Mouse (Mus musculus) neural tube, embryonic 11.5 days (tissue): ENCODE results near the gene Krtap27-1. TPM values are rescaled to one million over a fixed set of nuclear protein-coding genes. Genes with fewer than 3 reads are reported as not detected.

Source experiments
- ATAC-seq: fragments of 200-750 bp; cut with Nextera tagmentation; 2 replicates; pipeline ENCODE4 v1.8.0; 2017; ENCODE audit warnings: moderate number of reproducible peaks, mild to moderate bottlenecking, moderate TSS enrichment, moderate library complexity; ENCODE audit not compliant: insufficient read depth, low FRiP score, low TSS enrichment
- DNase-seq: peaks from one replicate; pipeline ENCODE4 v3.0.0-alpha.2; 2015; ENCODE audit warnings: low spot score
- H3K27ac ChIP-seq: fragments of 300-500 bp; sonication (generic); 2 replicates; pipeline ENCODE4 v1.5.1; 2014; ENCODE audit warnings: low read depth, mild to moderate bottlenecking, low read length
- H3K27me3 ChIP-seq: fragments of 300-500 bp; sonication (generic); 2 replicates; pipeline ENCODE4 v1.6.1; 2014; ENCODE audit warnings: mild to moderate bottlenecking, low read length, mixed read lengths; ENCODE audit not compliant: control insufficient read depth, insufficient read depth
- H3K36me3 ChIP-seq: fragments of 300-500 bp; sonication (generic); 2 replicates; pipeline ENCODE4 v1.6.1; 2014; ENCODE audit warnings: mild to moderate bottlenecking, low read length, moderate library complexity, mixed read lengths; ENCODE audit not compliant: control insufficient read depth, insufficient read depth
- H3K4me1 ChIP-seq: fragments of 300-500 bp; sonication (generic); 2 replicates; pipeline ENCODE4 v1.6.1; 2014; ENCODE audit warnings: low read length, mixed read lengths; ENCODE audit not compliant: control insufficient read depth, insufficient read depth
- H3K4me2 ChIP-seq: fragments of 300-500 bp; sonication (generic); 2 replicates; pipeline ENCODE4 v1.6.1; 2014; ENCODE audit warnings: low read depth, mild to moderate bottlenecking, moderate library complexity
- H3K4me3 ChIP-seq: fragments of 300-500 bp; sonication (generic); 2 replicates; pipeline ENCODE4 v1.5.1; 2014; ENCODE audit warnings: low read depth, low read length
- H3K9ac ChIP-seq: fragments of 300-500 bp; sonication (generic); 2 replicates; pipeline ENCODE4 v1.6.1; 2014; ENCODE audit warnings: mild to moderate bottlenecking, low read length
- H3K9me3 ChIP-seq: fragments of 300-500 bp; sonication (generic); 2 replicates; pipeline ENCODE4 v1.6.1; 2016; ENCODE audit warnings: low read length; ENCODE audit not compliant: control insufficient read depth
- WGBS: fragments of 180-500 bp; shearing (Covaris S2); extraction: QIAGEN DNeasy Blood & Tissue Kit; methylation state at CpG from one replicate; pipeline ENCODE4 v1.1.7; 2014; 5-methylcytosine and 5-hydroxymethylcytosine counted together
- polyA plus RNA-seq: library from polyadenylated mRNA; unstranded; fragments of >200 nt; fragmentation: Nextera tagmentation; extraction: Ambion mirVana; gene quantifications from 2 replicates; pipeline ENCODE4 v1.2.1, GENCODE M21; 2014

The Krtap27-1 gene
- polyA plus RNA-seq, result not detected in 2 replicates

DNA sequence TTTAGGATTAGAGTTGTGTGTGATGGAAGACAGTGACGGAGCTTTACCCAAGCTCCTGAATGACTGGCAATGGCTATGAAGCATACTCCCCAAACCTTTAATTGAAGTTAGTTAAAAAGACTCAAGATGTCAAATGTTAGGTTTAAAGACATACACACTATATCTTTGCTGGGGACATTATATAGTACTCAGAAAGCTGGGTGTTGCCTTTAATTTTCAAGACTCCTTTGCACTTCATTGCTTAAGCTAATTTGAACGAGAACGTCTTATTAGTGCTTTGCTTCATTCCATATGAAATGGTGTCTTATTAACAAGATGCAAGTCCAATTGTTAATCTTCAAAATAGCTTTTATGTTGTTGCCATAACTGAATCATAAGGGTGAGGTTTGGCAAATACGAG lies at the start of gene Krtap27-1:
Gene Krtap27-1, minus strand, starts transcription at position 101 of the 400 bp plus-strand sequence.
- Histone ChIP-seq H3K27me3 (no peaks in the 10 kb centered on the region), H3K4me2 (no peak within 1 kb of the TSS), H3K4me3 (no peak within 1 kb of the TSS), H3K27ac (no peak within 1 kb of the TSS), H3K9me3 (no peaks in the 10 kb centered on the region), H3K36me3 (no peaks in the 10 kb centered on the region), H3K4me1 (no peaks in the 10 kb centered on the region), H3K9ac (no peak within 1 kb of the TSS)
- WGBS, result 91% methylated on average over 4 of the region's 4 CpGs
- ATAC-seq (no peak), DNase-seq (no peak)

- no peaks in the 10 kb centered on the region for H3K4me1 ChIP-seq
- 26% methylated on average over 1 of the region's 1 CpGs for WGBS
- no peaks in the 10 kb centered on the region for H3K9me3 ChIP-seq
- H3K9ac ChIP-seq, result no peak overlapping the region
- no peak overlapping the region for H3K27ac ChIP-seq
- no peaks in the 10 kb centered on the region for H3K36me3 ChIP-seq
- ATAC-seq (no peak), DNase-seq (no peak)
- H3K4me3 ChIP-seq, result no peak overlapping the region
- no peaks in the 10 kb centered on the region for H3K27me3 ChIP-seq
- H3K4me2 ChIP-seq, result no peak overlapping the region
Observed at GRCm38 (mm10) chr16:88720031-88720430, 48.6 kb upstream of the Krtap27-1 start.

DNA sequence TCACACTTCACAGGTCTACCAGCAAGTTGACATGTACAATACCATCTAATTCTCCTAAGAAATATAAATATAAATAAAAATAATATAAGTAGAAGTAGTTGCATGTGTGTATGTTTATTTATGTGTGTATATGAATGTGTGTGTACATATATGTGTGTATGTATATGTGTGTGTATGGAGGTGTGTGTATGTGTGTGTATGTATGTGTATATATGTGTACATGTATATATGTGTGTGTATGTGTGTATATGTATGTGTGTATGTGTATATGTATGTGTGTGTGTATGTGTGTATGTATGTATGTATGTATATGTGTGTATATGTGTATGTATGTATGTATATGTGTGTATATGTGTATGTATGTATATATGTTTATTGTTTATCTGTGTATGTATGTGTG lies 45.1 kb upstream of the Krtap27-1 start:
- H3K4me1 ChIP-seq, result no peaks in the 10 kb centered on the region
- no peaks in the 10 kb centered on the region for H3K36me3 ChIP-seq
- H3K27ac ChIP-seq, result no peak overlapping the region
- no peaks in the 10 kb centered on the region for H3K27me3 ChIP-seq
- DNase-seq (no peak), ATAC-seq (no peak)
- H3K4me2 ChIP-seq, result no peak overlapping the region
- H3K4me3 ChIP-seq, result no peak overlapping the region
- H3K9me3 ChIP-seq, result no peaks in the 10 kb centered on the region
- no peak overlapping the region for H3K9ac ChIP-seq

DNA sequence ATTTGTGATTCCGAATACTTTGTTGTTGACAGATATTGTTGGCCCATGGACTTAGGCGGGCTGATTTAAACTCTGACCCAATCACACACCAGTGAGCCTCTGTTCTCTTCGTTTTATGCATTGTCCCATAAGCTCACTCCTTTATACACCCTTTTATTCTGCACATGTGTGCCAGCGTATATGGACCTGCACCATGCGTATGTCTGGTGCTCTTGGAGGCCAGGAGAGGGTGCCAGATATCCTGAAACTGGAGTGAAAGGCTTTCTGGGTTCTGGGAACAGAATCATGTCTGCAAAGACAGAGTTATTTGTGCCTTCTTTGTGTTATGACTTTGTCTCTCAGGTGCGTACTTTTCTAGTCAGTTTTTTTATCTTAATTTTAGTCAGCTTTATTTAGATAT lies 39.8 kb upstream of the Krtap27-1 start:
- no peaks in the 10 kb centered on the region for H3K4me1 ChIP-seq
- H3K4me2 ChIP-seq, result no peak overlapping the region
- no peaks in the 10 kb centered on the region for H3K9me3 ChIP-seq
- no peak overlapping the region for H3K4me3 ChIP-seq
- H3K27ac ChIP-seq, result no peak overlapping the region
- no peaks in the 10 kb centered on the region for H3K27me3 ChIP-seq
- ATAC-seq (no peak), DNase-seq (no peak)
- no peak overlapping the region for H3K9ac ChIP-seq
- H3K36me3 ChIP-seq, result no peaks in the 10 kb centered on the region
- WGBS, result 91% methylated on average over 6 of the region's 6 CpGs

GRCm38 (mm10) chr16:88710757-88711156 lies 39.3 kb upstream of the Krtap27-1 start:
- Histone ChIP-seq H3K27ac (no peak overlapping the region), H3K27me3 (no peaks in the 10 kb centered on the region), H3K9me3 (no peaks in the 10 kb centered on the region), H3K9ac (no peak overlapping the region), H3K4me3 (no peak overlapping the region), H3K4me1 (no peaks in the 10 kb centered on the region), H3K4me2 (no peak overlapping the region), H3K36me3 (no peaks in the 10 kb centered on the region)
- no peak for ATAC-seq
- 85% methylated on average over 4 of the region's 4 CpGs for WGBS
- DNase-seq, result no peak

- no peaks in the 10 kb centered on the region for H3K4me1 ChIP-seq
- no peaks in the 10 kb centered on the region for H3K36me3 ChIP-seq
- no peaks in the 10 kb centered on the region for H3K9me3 ChIP-seq
- no peak within 1 kb of the TSS for H3K27ac ChIP-seq
- H3K9ac ChIP-seq, result no peak within 1 kb of the TSS
- DNase-seq (no peak), ATAC-seq (no peak)
- H3K4me2 ChIP-seq, result no peak within 1 kb of the TSS
- H3K4me3 ChIP-seq, result no peak within 1 kb of the TSS
- WGBS, result 89% methylated on average over 10 of the region's 10 CpGs
- no peaks in the 10 kb centered on the region for H3K27me3 ChIP-seq
Observed at GRCm38 (mm10) chr16:88707496-88708012, 36.1 kb upstream of the Krtap27-1 start, which contains the start of gene 2310061N02Rik. 2310061N02Rik (minus strand) TSS chr16:88707962.

DNA sequence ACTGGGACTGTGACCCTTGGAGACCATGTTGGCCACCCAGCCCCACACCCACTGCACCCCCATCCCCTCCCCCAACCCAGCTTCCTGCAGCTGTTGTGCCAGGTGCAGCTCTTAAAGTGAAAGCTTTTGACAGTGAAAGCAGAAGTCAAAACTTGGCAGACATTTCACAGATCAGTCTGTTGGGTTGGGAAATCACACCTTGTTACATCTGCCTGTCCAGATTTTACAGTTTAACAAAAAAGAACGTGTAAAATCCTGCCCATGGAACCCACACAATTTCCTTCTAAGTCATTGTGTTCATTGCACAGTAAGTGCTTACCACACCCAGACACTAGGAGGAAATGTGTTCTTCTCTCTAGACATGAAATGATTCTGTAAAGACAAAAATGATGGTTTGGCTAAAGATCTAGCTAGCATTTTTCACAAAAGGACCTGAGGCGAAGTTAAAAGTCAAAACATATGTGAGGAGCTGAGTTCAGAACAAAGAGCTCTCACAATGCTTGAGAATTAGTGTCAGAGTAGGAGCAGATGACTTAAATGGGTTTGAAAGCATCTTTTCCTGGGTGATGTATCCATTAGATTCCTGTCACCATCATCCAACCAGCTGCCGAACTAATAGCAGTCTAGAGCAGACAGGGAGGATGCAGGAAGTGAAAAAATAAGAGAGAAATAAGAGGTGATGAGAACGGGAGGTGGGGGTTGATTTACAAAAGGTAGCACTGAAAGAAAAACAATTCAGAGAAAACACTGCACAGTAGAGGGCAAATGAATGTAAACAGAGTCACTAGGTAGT lies 29.8 kb upstream of the Krtap27-1 start:
- no peaks in the 10 kb centered on the region for H3K27me3 ChIP-seq
- no peak for DNase-seq
- WGBS, result 61% methylated on average over 4 of the region's 4 CpGs
- no peaks in the 10 kb centered on the region for H3K9me3 ChIP-seq
- H3K27ac ChIP-seq, result no peak overlapping the region
- no peak for ATAC-seq
- H3K4me1 ChIP-seq, result no peaks in the 10 kb centered on the region
- no peak overlapping the region for H3K4me3 ChIP-seq
- no peaks in the 10 kb centered on the region for H3K36me3 ChIP-seq
- H3K9ac ChIP-seq, result no peak overlapping the region
- H3K4me2 ChIP-seq, result no peak overlapping the region

- Histone ChIP-seq H3K27ac (no peak overlapping the region), H3K4me2 (no peak overlapping the region), H3K4me3 (no peak overlapping the region), H3K4me1 (no peaks in the 10 kb centered on the region), H3K36me3 (no peaks in the 10 kb centered on the region), H3K9ac (no peak overlapping the region), H3K27me3 (no peaks in the 10 kb centered on the region), H3K9me3 (no peaks in the 10 kb centered on the region)
- WGBS, result 73% methylated on average over 4 of the region's 4 CpGs
- ATAC-seq, result no peak
- no peak for DNase-seq
Observed at GRCm38 (mm10) chr16:88696256-88696655, 24.8 kb upstream of the Krtap27-1 start.

- no peaks in the 10 kb centered on the region for H3K9me3 ChIP-seq
- no peaks in the 10 kb centered on the region for H3K36me3 ChIP-seq
- no peak overlapping the region for H3K27ac ChIP-seq
- no peak for DNase-seq
- H3K4me1 ChIP-seq, result no peaks in the 10 kb centered on the region
- H3K4me2 ChIP-seq, result no peak overlapping the region
- WGBS, result 40% methylated on average over 2 of the region's 2 CpGs
- H3K27me3 ChIP-seq, result no peaks in the 10 kb centered on the region
- ATAC-seq, result no peak
- H3K9ac ChIP-seq, result no peak overlapping the region
- H3K4me3 ChIP-seq, result no peak overlapping the region
Observed at GRCm38 (mm10) chr16:88681282-88681681, 9.8 kb upstream of the Krtap27-1 start.
